Mouse (Mus musculus): ENCODE measurements at regions not wholly inside any gene's neighbourhood (a gene's known extent, or its start where the extent isn't known, plus 50 kb on each side); places are given as distances from the start of the nearest gene placed in this dataset.

DNA sequence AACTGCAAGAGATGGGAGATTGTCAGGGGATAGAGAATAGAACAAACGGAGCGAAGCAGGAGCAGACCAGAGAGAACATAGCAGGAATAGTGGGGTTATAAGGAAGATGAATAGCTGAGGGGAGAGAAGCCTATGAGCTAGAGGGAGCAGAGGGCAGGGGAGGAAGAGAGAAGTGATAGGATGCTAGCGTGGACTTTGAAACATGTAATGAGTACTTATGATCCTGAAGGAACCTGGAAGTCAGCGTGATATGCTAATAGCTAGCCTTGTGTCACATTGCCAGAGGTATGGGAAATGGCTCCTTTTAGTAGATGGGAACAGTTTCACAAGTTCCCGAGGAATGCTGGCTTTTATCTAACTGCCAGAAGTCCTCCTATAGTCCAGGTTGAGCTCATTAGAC is 51.8 kb downstream of the Calml3 start:
- H3K27ac ChIP-seq (replicated peaks; ENCODE audit: low read depth, low read length) = no peak overlapping the region
- H3K27me3 ChIP-seq (ENCODE audit: control insufficient read depth, insufficient read depth, low read length) = no peaks in the 10 kb centered on the region
- ATAC-seq (ENCODE audit: low FRiP score, low read depth) (no peak), DNase-seq (ENCODE audit: low spot score) (no peak)
- H3K9ac ChIP-seq (ENCODE audit: low read depth, low read length, severe bottlenecking) = no peak overlapping the region
- H3K9me3 ChIP-seq (ENCODE audit: control insufficient read depth, low read length) = no peaks in the 10 kb centered on the region
- no peak overlapping the region for H3K4me2 ChIP-seq (replicated peaks; ENCODE audit: low read depth, low read length, severe bottlenecking)
- no peaks in the 10 kb centered on the region for H3K36me3 ChIP-seq (ENCODE audit: control insufficient read depth, insufficient read depth, low read length)
- no peak for TF ChIP-seq POLR2A (IDR thresholded peaks at IDR 0.05; ENCODE audit: borderline replicate concordance, extremely low read depth, insufficient read depth, insufficient read length)
- H3K4me1 ChIP-seq (ENCODE audit: control insufficient read depth, insufficient read depth, low read length) = peaks cover 13% of the 10 kb centered on the region
- WGBS = 83% methylated on average over 5 of the region's 5 CpGs
- no peak overlapping the region for H3K4me3 ChIP-seq (replicated peaks; ENCODE audit: low read length)

GRCm38 (mm10) chr13:3751222-3751621 is 52.9 kb downstream of the Calml3 start:
- Histone ChIP-seq H3K4me3 (replicated peaks; ENCODE audit: low read length) (no peak overlapping the region), H3K27me3 (ENCODE audit: control insufficient read depth, insufficient read depth, low read length) (no peaks in the 10 kb centered on the region), H3K9ac (ENCODE audit: low read depth, low read length, severe bottlenecking) (no peak overlapping the region), H3K9me3 (ENCODE audit: control insufficient read depth, low read length) (no peaks in the 10 kb centered on the region), H3K27ac (replicated peaks; ENCODE audit: low read depth, low read length) (no peak overlapping the region), H3K36me3 (ENCODE audit: control insufficient read depth, insufficient read depth, low read length) (no peaks in the 10 kb centered on the region), H3K4me2 (replicated peaks; ENCODE audit: low read depth, low read length, severe bottlenecking) (no peak overlapping the region), H3K4me1 (ENCODE audit: control insufficient read depth, insufficient read depth, low read length) (peaks cover 19% of the 10 kb centered on the region)
- no peak for DNase-seq (ENCODE audit: low spot score)
- no peak for ATAC-seq (ENCODE audit: low FRiP score, low read depth)
- TF ChIP-seq POLR2A (IDR thresholded peaks at IDR 0.05; ENCODE audit: borderline replicate concordance, extremely low read depth, insufficient read depth, insufficient read length) = no peak
- WGBS = 74% methylated on average over 1 of the region's 1 CpGs

- ATAC-seq (ENCODE audit: low FRiP score, low read depth) (no peak), DNase-seq (ENCODE audit: low spot score) (no peak)
- Histone ChIP-seq H3K9me3 (ENCODE audit: control insufficient read depth, low read length) (no peaks in the 10 kb centered on the region), H3K4me2 (replicated peaks; ENCODE audit: low read depth, low read length, severe bottlenecking) (no peak overlapping the region), H3K36me3 (ENCODE audit: control insufficient read depth, insufficient read depth, low read length) (no peaks in the 10 kb centered on the region), H3K4me1 (ENCODE audit: control insufficient read depth, insufficient read depth, low read length) (peaks cover 19% of the 10 kb centered on the region), H3K4me3 (replicated peaks; ENCODE audit: low read length) (no peak overlapping the region), H3K27me3 (ENCODE audit: control insufficient read depth, insufficient read depth, low read length) (no peaks in the 10 kb centered on the region), H3K27ac (replicated peaks; ENCODE audit: low read depth, low read length) (no peak overlapping the region), H3K9ac (ENCODE audit: low read depth, low read length, severe bottlenecking) (no peak overlapping the region)
- WGBS = 38% methylated on average over 1 of the region's 1 CpGs
- no peak for TF ChIP-seq POLR2A (IDR thresholded peaks at IDR 0.05; ENCODE audit: borderline replicate concordance, extremely low read depth, insufficient read depth, insufficient read length)
Measured at GRCm38 (mm10) chr13:3750756-3751155, 53.4 kb downstream of the Calml3 start.

- 70% methylated on average over 3 of the region's 3 CpGs for WGBS
- Histone ChIP-seq H3K36me3 (ENCODE audit: control insufficient read depth, insufficient read depth, low read length) (no peaks in the 10 kb centered on the region), H3K27ac (replicated peaks; ENCODE audit: low read depth, low read length) (no peak overlapping the region), H3K4me3 (replicated peaks; ENCODE audit: low read length) (no peak overlapping the region), H3K9ac (ENCODE audit: low read depth, low read length, severe bottlenecking) (no peak overlapping the region), H3K27me3 (ENCODE audit: control insufficient read depth, insufficient read depth, low read length) (no peaks in the 10 kb centered on the region), H3K9me3 (ENCODE audit: control insufficient read depth, low read length) (no peaks in the 10 kb centered on the region), H3K4me2 (replicated peaks; ENCODE audit: low read depth, low read length, severe bottlenecking) (no peak overlapping the region), H3K4me1 (ENCODE audit: control insufficient read depth, insufficient read depth, low read length) (peaks cover 19% of the 10 kb centered on the region)
- TF ChIP-seq POLR2A (IDR thresholded peaks at IDR 0.05; ENCODE audit: borderline replicate concordance, extremely low read depth, insufficient read depth, insufficient read length) = no peak
- DNase-seq (ENCODE audit: low spot score) (no peak), ATAC-seq (ENCODE audit: low FRiP score, low read depth) (no peak)
Measured at GRCm38 (mm10) chr13:3749646-3750045, 54.5 kb downstream of the Calml3 start.

- no peaks in the 10 kb centered on the region for H3K9me3 ChIP-seq (ENCODE audit: control insufficient read depth, low read length)
- DNase-seq (ENCODE audit: low spot score) = no peak
- no peak for TF ChIP-seq POLR2A (IDR thresholded peaks at IDR 0.05; ENCODE audit: borderline replicate concordance, extremely low read depth, insufficient read depth, insufficient read length)
- no peak overlapping the region for H3K4me2 ChIP-seq (replicated peaks; ENCODE audit: low read depth, low read length, severe bottlenecking)
- no peak overlapping the region for H3K4me3 ChIP-seq (replicated peaks; ENCODE audit: low read length)
- H3K27me3 ChIP-seq (ENCODE audit: control insufficient read depth, insufficient read depth, low read length) = no peaks in the 10 kb centered on the region
- WGBS = 44% methylated on average over 5 of the region's 5 CpGs
- H3K27ac ChIP-seq (replicated peaks; ENCODE audit: low read depth, low read length) = no peak overlapping the region
- no peak overlapping the region for H3K9ac ChIP-seq (ENCODE audit: low read depth, low read length, severe bottlenecking)
- H3K36me3 ChIP-seq (ENCODE audit: control insufficient read depth, insufficient read depth, low read length) = no peaks in the 10 kb centered on the region
- peaks cover 23% of the 10 kb centered on the region for H3K4me1 ChIP-seq (ENCODE audit: control insufficient read depth, insufficient read depth, low read length)
- ATAC-seq (ENCODE audit: low FRiP score, low read depth) = no peak
Measured at GRCm38 (mm10) chr13:3748859-3749258, 55.3 kb downstream of the Calml3 start.

DNA sequence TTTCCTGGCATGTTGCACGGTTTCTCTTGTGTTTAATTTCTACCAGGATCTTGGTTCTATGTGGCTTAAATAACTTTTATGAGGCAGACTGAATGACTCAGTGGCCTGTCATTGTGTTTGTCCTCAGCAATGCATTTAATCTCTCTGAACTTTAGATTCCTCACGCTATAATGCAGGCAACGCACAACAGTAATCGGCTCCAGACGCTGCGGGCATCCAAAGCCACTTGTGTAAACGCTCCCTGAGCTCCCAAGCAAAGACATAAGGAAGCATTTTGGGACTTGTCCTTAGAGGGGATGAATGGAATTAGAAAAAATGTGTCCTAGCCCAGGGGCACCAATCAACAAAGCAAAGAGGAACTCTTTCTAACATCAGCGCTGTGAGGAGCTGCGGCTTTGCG is 57.6 kb downstream of the Calml3 start:
- 22% methylated on average over 10 of the region's 10 CpGs for WGBS
- no peak overlapping the region for H3K4me2 ChIP-seq (replicated peaks; ENCODE audit: low read depth, low read length, severe bottlenecking)
- peaks cover 46% of the 10 kb centered on the region for H3K4me1 ChIP-seq (ENCODE audit: control insufficient read depth, insufficient read depth, low read length)
- H3K9me3 ChIP-seq (ENCODE audit: control insufficient read depth, low read length) = no peaks in the 10 kb centered on the region
- no peak overlapping the region for H3K4me3 ChIP-seq (replicated peaks; ENCODE audit: low read length)
- ATAC-seq (ENCODE audit: low FRiP score, low read depth) (no peak), DNase-seq (ENCODE audit: low spot score) (peak; percentile 54)
- no peaks in the 10 kb centered on the region for H3K36me3 ChIP-seq (ENCODE audit: control insufficient read depth, insufficient read depth, low read length)
- H3K9ac ChIP-seq (ENCODE audit: low read depth, low read length, severe bottlenecking) = no peak overlapping the region
- H3K27ac ChIP-seq (replicated peaks; ENCODE audit: low read depth, low read length) = peak overlapping the region; percentile 8
- no peak for TF ChIP-seq POLR2A (IDR thresholded peaks at IDR 0.05; ENCODE audit: borderline replicate concordance, extremely low read depth, insufficient read depth, insufficient read length)
- no peaks in the 10 kb centered on the region for H3K27me3 ChIP-seq (ENCODE audit: control insufficient read depth, insufficient read depth, low read length)
